Mouse (Mus musculus) ES-Bruce4 (cell line): Measurements from ENCODE around the gene Brd3. TPM values are rescaled to one million over a fixed set of nuclear protein-coding genes. Genes with fewer than 3 reads are reported as not detected.
"Not testable (repeated sequence)": the region's sequence is repeated elsewhere in the genome, so short reads cannot be mapped to it uniquely, and the experiment has no call there.

Source experiments
- H3K27ac ChIP-seq: 2 replicates; pipeline ENCODE4 v1.5.1; 2012; ENCODE audit warnings: low read length, inconsistent platforms; ENCODE audit not compliant: insufficient read depth
- H3K27me3 ChIP-seq: 2 replicates; pipeline ENCODE4 v1.6.1; 2012; ENCODE audit warnings: mild to moderate bottlenecking, low read length, inconsistent platforms; ENCODE audit not compliant: control insufficient read depth, poor library complexity, insufficient read depth, severe bottlenecking
- H3K36me3 ChIP-seq: 2 replicates; pipeline ENCODE4 v1.6.1; 2012; ENCODE audit warnings: inconsistent platforms, mild to moderate bottlenecking, low read length, moderate library complexity; ENCODE audit not compliant: control insufficient read depth, poor library complexity, insufficient read depth, severe bottlenecking
- H3K4me1 ChIP-seq: one replicate; pipeline ENCODE4 v1.8.1; 2011; ENCODE audit warnings: low read length; ENCODE audit not compliant: control insufficient read depth, insufficient read depth
- H3K4me3 ChIP-seq: 2 replicates; pipeline ENCODE4 v1.5.1; 2011; ENCODE audit warnings: low read depth, mild to moderate bottlenecking, low read length
- H3K9ac ChIP-seq: 2 replicates; pipeline ENCODE4 v1.6.1; 2012; ENCODE audit warnings: low read depth, mild to moderate bottlenecking, inconsistent platforms; ENCODE audit not compliant: poor library complexity, severe bottlenecking
- H3K9me3 ChIP-seq: replicated peaks from 2 replicates; pipeline ENCODE4 v1.6.1; 2012; ENCODE audit warnings: mild to moderate bottlenecking, low read length, inconsistent platforms; ENCODE audit not compliant: control insufficient read depth, poor library complexity, insufficient read depth, severe bottlenecking
- CTCF ChIP-seq: IDR thresholded peaks from one replicate; pipeline ENCODE4 v1.8.1; 2011; ENCODE audit warnings: low read depth, low read length
- EP300 ChIP-seq: IDR thresholded peaks from 2 replicates; pipeline ENCODE4 v1.6.1; 2011; ENCODE audit warnings: low read depth, low read length; ENCODE audit not compliant: insufficient read depth
- POLR2A ChIP-seq: IDR thresholded peaks from one replicate; pipeline ENCODE4 v1.8.1; 2011; ENCODE audit warnings: low read length; ENCODE audit not compliant: insufficient read depth
- polyA plus RNA-seq: library from polyadenylated mRNA; stranded (reverse); fragments of >200 nt; gene quantifications from 2 replicates; pipeline ENCODE4 v1.2.4, GENCODE M21; 2011; ENCODE audit warnings: low read depth; ENCODE audit not compliant: missing spikeins, insufficient read depth, insufficient read length

The Brd3 gene
- polyA plus RNA-seq, 1 experiment: 76.8 TPM

DNA sequence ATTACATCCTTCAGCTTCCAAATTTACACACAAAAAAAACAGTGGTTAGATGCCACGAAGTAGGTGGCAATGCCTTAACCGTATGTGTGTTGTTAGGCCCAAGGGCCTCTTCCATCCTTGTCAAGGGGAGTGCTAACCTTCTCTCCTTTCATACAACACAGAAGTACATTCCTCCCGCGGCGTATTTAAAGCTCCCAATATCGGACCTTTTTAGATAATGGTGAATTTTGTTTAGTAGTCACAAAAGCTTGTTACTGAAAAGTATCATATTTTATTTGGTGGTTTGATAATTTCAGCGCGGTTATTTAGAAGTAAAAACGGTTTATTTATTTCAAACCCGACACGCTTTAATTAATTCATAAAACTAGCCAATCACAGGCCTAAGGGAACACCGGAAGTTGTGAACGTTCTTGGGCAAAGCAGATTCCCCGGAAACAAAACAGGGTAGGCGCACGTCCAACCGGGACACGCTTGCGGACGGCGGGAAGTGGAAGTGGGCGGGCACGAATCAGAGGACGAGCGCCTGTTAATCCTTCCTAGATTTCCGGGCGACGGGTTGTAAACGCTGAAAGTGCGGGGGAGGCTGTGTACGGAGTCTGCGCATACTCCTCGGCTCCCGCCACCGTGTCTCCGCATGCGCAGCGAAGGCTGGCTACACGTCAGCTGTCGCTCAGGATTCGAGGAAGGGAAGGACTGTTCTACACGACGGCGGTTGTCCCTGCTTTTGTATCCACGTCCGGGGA lies 32.5 kb upstream of the Brd3 start:
- Histone ChIP-seq H3K4me1 (no peaks in the 10 kb centered on the region), H3K27me3 (no peaks in the 10 kb centered on the region), H3K9ac (peak overlapping the region; percentile 32), H3K9me3 (no peaks in the 10 kb centered on the region), H3K4me3 (peak overlapping the region; percentile 38), H3K27ac (peak overlapping the region; percentile 70), H3K36me3 (peaks cover 11% of the 10 kb centered on the region)
- TF ChIP-seq POLR2A (peak; percentile 58), CTCF (no peak)

DNA sequence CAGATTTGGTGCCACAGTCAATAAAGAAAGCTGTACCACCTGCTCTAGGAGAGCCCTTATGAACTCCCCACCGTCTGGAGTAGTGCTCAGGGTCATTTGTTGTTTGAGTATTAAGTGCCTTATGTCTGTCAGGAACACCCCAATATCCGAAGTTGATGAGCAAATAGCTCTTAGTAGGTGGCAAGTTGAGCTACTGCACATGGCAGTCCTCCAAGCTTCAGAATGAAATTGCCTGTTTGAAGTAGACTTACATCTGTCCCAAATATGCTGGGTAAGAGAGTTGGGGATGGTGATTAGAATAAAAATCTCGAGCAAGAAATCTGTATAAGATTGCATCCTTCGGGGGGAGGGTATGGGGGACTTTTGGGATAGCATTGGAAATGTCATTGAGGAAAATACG lies 31.9 kb upstream of the Brd3 start:
- no peaks in the 10 kb centered on the region for H3K4me1 ChIP-seq
- H3K4me3 ChIP-seq: no peak overlapping the region
- H3K9me3 ChIP-seq: no peaks in the 10 kb centered on the region
- TF ChIP-seq EP300: no peak
- no peak for TF ChIP-seq CTCF
- TF ChIP-seq POLR2A: no peak
- peak overlapping the region; percentile 52 for H3K27ac ChIP-seq
- peaks cover 17% of the 10 kb centered on the region for H3K36me3 ChIP-seq
- H3K27me3 ChIP-seq: no peaks in the 10 kb centered on the region
- H3K9ac ChIP-seq: peak overlapping the region; percentile 34; the same call in 1 of the 2 replicates

- Histone ChIP-seq H3K36me3 (peaks cover 23% of the 10 kb centered on the region), H3K27ac (peak overlapping the region; percentile 52), H3K9ac (peak overlapping the region; percentile 34; the same call in 1 of the 2 replicates)
- not testable (repeated sequence) for H3K4me3 ChIP-seq, H3K4me1 ChIP-seq, H3K9me3 ChIP-seq, H3K27me3 ChIP-seq
These were observed 31.2 kb upstream of the Brd3 start for GRCm38 (mm10) chr2:27538455-27539330.

DNA sequence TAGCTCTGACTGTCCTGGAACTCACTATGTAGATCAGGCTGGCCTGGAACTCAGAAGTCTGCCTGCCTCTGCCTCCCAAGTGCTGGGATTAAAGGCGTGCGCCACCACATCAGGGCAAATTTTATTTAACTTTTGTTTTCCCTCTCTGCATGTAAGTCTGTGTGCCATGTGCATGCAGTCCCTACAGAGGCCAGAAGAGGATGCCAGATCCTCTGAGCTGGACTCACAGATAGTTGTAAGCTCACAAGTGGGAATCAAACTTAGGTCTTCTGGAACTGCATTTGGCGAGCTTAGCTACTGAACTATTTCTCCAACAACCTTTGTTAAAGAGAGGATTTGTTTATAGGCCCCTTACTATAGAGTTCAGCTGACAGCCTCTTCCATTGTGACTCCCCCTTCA lies 10.8 kb upstream of the Brd3 start:
- Histone ChIP-seq H3K36me3 (peaks cover 48% of the 10 kb centered on the region), H3K9ac (no peak overlapping the region), H3K27me3 (no peaks in the 10 kb centered on the region), H3K27ac (no peak overlapping the region), H3K9me3 (no peaks in the 10 kb centered on the region), H3K4me3 (no peak overlapping the region), H3K4me1 (no peaks in the 10 kb centered on the region)
- TF ChIP-seq EP300 (no peak), CTCF (no peak), POLR2A (no peak)

- H3K9me3 ChIP-seq: no peaks in the 10 kb centered on the region
- H3K27ac ChIP-seq: peak overlapping the region; percentile 41
- H3K4me3 ChIP-seq: peak overlapping the region; percentile 43
- no peaks in the 10 kb centered on the region for H3K4me1 ChIP-seq
- H3K27me3 ChIP-seq: no peaks in the 10 kb centered on the region
- H3K36me3 ChIP-seq: peaks cover 31% of the 10 kb centered on the region
- TF ChIP-seq POLR2A (no peak), CTCF (no peak), EP300 (no peak)
- H3K9ac ChIP-seq: peak overlapping the region; percentile 83
These were observed 8.8 kb upstream of the Brd3 start for GRCm38 (mm10) chr2:27516289-27516688.
